Mouse (Mus musculus) kidney, embryonic 16.5 days (tissue): ENCODE data around the gene Mybbp1a. TPM values are rescaled to one million over a fixed set of nuclear protein-coding genes. Genes with fewer than 3 reads are reported as not detected.

Source experiments
- ATAC-seq: fragments of 200-750 bp; cut with Nextera tagmentation; 2 replicates; pipeline ENCODE4 v1.8.0; 2017; ENCODE audit warnings: moderate TSS enrichment; ENCODE audit not compliant: low FRiP score, low TSS enrichment
- H3K27ac ChIP-seq: fragments of 300-500 bp; sonication (generic); 2 replicates; pipeline ENCODE4 v1.5.1; 2014; ENCODE audit warnings: low read length
- H3K27me3 ChIP-seq: fragments of 300-500 bp; sonication (generic); 2 replicates; pipeline ENCODE4 v1.6.1; 2014; ENCODE audit warnings: low read length, control low read depth, mixed read lengths; ENCODE audit not compliant: insufficient read depth
- H3K36me3 ChIP-seq: fragments of 300-500 bp; sonication (generic); 2 replicates; pipeline ENCODE4 v1.6.1; 2014; ENCODE audit warnings: low read length, control low read depth, mixed read lengths; ENCODE audit not compliant: insufficient read depth
- H3K4me1 ChIP-seq: fragments of 300-500 bp; sonication (generic); 2 replicates; pipeline ENCODE4 v1.6.1; 2014; ENCODE audit warnings: low read length, control low read depth, mixed read lengths; ENCODE audit not compliant: insufficient read depth
- H3K4me2 ChIP-seq: fragments of 300-500 bp; sonication (generic); replicated peaks from 2 replicates; pipeline ENCODE4 v1.6.1; 2014; ENCODE audit warnings: low read depth, low read length
- H3K4me3 ChIP-seq: fragments of 300-500 bp; sonication (generic); 2 replicates; pipeline ENCODE4 v1.5.1; 2014; ENCODE audit warnings: mild to moderate bottlenecking, low read length
- H3K9ac ChIP-seq: fragments of 300-500 bp; sonication (generic); replicated peaks from 2 replicates; pipeline ENCODE4 v1.6.1; 2014; ENCODE audit warnings: low read length
- H3K9me3 ChIP-seq: fragments of 300-500 bp; sonication (generic); 2 replicates; pipeline ENCODE4 v1.6.1; 2016; ENCODE audit warnings: low read length, control low read depth
- WGBS: fragments of 180-500 bp; shearing (Covaris S2); extraction: QIAGEN DNeasy Blood & Tissue Kit; methylation state at CpG from one replicate; pipeline ENCODE4 v1.1.7; 2014; 5-methylcytosine and 5-hydroxymethylcytosine counted together
- polyA plus RNA-seq: library from polyadenylated mRNA; unstranded; fragments of >200 nt; fragmentation: Nextera tagmentation; extraction: Ambion mirVana; gene quantifications from 2 replicates; pipeline ENCODE4 v1.2.1, GENCODE M21; 2015

Mybbp1a gene
- polyA plus RNA-seq, 1 experiment from 2014 or later = 175 TPM

GRCm38 (mm10) chr11:72481313-72481712 lies 40.2 kb downstream of the Mybbp1a start:
- Histone ChIP-seq H3K9me3 (no peaks in the 10 kb centered on the region), H3K27ac (no peak overlapping the region), H3K9ac (no peak overlapping the region), H3K27me3 (no peaks in the 10 kb centered on the region), H3K36me3 (no peaks in the 10 kb centered on the region), H3K4me1 (peaks cover 15% of the 10 kb centered on the region; the same call in 1 of the 2 replicates), H3K4me2 (no peak overlapping the region), H3K4me3 (no peak overlapping the region)
- no peak for ATAC-seq
- 65% methylated on average over 5 of the region's 5 CpGs for WGBS

GRCm38 (mm10) chr11:72481952-72482351 lies 40.8 kb downstream of the Mybbp1a start:
- Histone ChIP-seq H3K9me3 (no peaks in the 10 kb centered on the region), H3K27me3 (peaks cover under 1% of the 10 kb centered on the region; the same call in 1 of the 2 replicates), H3K36me3 (no peaks in the 10 kb centered on the region), H3K4me2 (no peak overlapping the region), H3K4me1 (peaks cover 16% of the 10 kb centered on the region), H3K9ac (no peak overlapping the region), H3K27ac (no peak overlapping the region), H3K4me3 (no peak overlapping the region)
- ATAC-seq = no peak
- WGBS = 81% methylated on average over 4 of the region's 4 CpGs

- Histone ChIP-seq H3K4me3 (no peak overlapping the region), H3K9ac (no peak overlapping the region), H3K4me1 (peaks cover 20% of the 10 kb centered on the region), H3K9me3 (no peaks in the 10 kb centered on the region), H3K27me3 (peaks cover 20% of the 10 kb centered on the region), H3K36me3 (no peaks in the 10 kb centered on the region), H3K27ac (no peak overlapping the region), H3K4me2 (no peak overlapping the region)
- no peak for ATAC-seq
- WGBS = 47% methylated on average over 6 of the region's 6 CpGs
Measured at GRCm38 (mm10) chr11:72484549-72484948, 43.4 kb downstream of the Mybbp1a start.

- Histone ChIP-seq H3K9ac (no peak overlapping the region), H3K27ac (no peak overlapping the region)
- WGBS = 59% methylated on average over 5 of the region's 5 CpGs
Measured at GRCm38 (mm10) chr11:72485157-72485556, 44.0 kb downstream of the Mybbp1a start.

GRCm38 (mm10) chr11:72485960-72486359 lies 44.8 kb downstream of the Mybbp1a start:
- Histone ChIP-seq H3K27ac (no peak overlapping the region), H3K4me1 (peaks cover 23% of the 10 kb centered on the region), H3K4me3 (no peak overlapping the region), H3K27me3 (peaks cover 22% of the 10 kb centered on the region), H3K4me2 (no peak overlapping the region), H3K9me3 (no peaks in the 10 kb centered on the region), H3K36me3 (no peaks in the 10 kb centered on the region), H3K9ac (no peak overlapping the region)
- 64% methylated on average over 11 of the region's 11 CpGs for WGBS
- no peak for ATAC-seq

More at GRCm38 (mm10) chr11:72485157-72485556, 44.0 kb downstream of the Mybbp1a start:
- Histone ChIP-seq H3K4me1 (peaks cover 23% of the 10 kb centered on the region), H3K4me3 (no peak overlapping the region), H3K9me3 (no peaks in the 10 kb centered on the region), H3K36me3 (no peaks in the 10 kb centered on the region), H3K27me3 (peaks cover 20% of the 10 kb centered on the region), H3K4me2 (no peak overlapping the region)
- ATAC-seq = no peak

GRCm38 (mm10) chr11:72487171-72487570 lies 46.0 kb downstream of the Mybbp1a start:
- Histone ChIP-seq H3K36me3 (no peaks in the 10 kb centered on the region), H3K9me3 (no peaks in the 10 kb centered on the region), H3K27ac (no peak overlapping the region), H3K4me3 (no peak overlapping the region), H3K4me1 (peaks cover 23% of the 10 kb centered on the region), H3K4me2 (no peak overlapping the region; the same call in 1 of the 2 replicates), H3K9ac (no peak overlapping the region), H3K27me3 (peaks cover 22% of the 10 kb centered on the region)
- no peak for ATAC-seq
- 50% methylated on average over 5 of the region's 5 CpGs for WGBS

GRCm38 (mm10) chr11:72487739-72488138 lies 46.6 kb downstream of the Mybbp1a start:
- Histone ChIP-seq H3K4me2 (no peak overlapping the region), H3K36me3 (no peaks in the 10 kb centered on the region), H3K27ac (no peak overlapping the region), H3K9ac (no peak overlapping the region), H3K9me3 (no peaks in the 10 kb centered on the region), H3K27me3 (peaks cover 22% of the 10 kb centered on the region), H3K4me1 (peaks cover 23% of the 10 kb centered on the region), H3K4me3 (no peak overlapping the region)
- 90% methylated on average over 2 of the region's 2 CpGs for WGBS
- no peak for ATAC-seq

GRCm38 (mm10) chr11:72488753-72489271 lies 47.7 kb downstream of the Mybbp1a start:
- peak overlapping the region; percentile 98 for H3K4me2 ChIP-seq
- no peaks in the 10 kb centered on the region for H3K9me3 ChIP-seq
- peak overlapping the region; percentile 63 for H3K4me3 ChIP-seq
- peaks cover 23% of the 10 kb centered on the region for H3K4me1 ChIP-seq
- ATAC-seq = peak; percentile 37; the same call in 1 of the 2 replicates
- peaks cover 22% of the 10 kb centered on the region for H3K27me3 ChIP-seq
- peak overlapping the region; percentile 68 for H3K9ac ChIP-seq
- no peak overlapping the region for H3K27ac ChIP-seq
- under 1% methylated on average over 38 of the region's 38 CpGs for WGBS
- no peaks in the 10 kb centered on the region for H3K36me3 ChIP-seq

- no peaks in the 10 kb centered on the region for H3K9me3 ChIP-seq
- 0 out of 2 replicates have a peak, but pooled peaks have one; percentile 7 for ATAC-seq
- no peak overlapping the region for H3K27ac ChIP-seq
- H3K4me3 ChIP-seq = peak overlapping the region; percentile 63
- WGBS = under 1% methylated on average over 21 of the region's 42 CpGs
- H3K4me2 ChIP-seq = peak overlapping the region; percentile 98
- peaks cover 22% of the 10 kb centered on the region for H3K27me3 ChIP-seq
- H3K9ac ChIP-seq = peak overlapping the region; percentile 68
- no peaks in the 10 kb centered on the region for H3K36me3 ChIP-seq
- H3K4me1 ChIP-seq = peaks cover 23% of the 10 kb centered on the region
Measured at GRCm38 (mm10) chr11:72489397-72489796, 48.2 kb downstream of the Mybbp1a start.

- Histone ChIP-seq H3K9ac (peak within 1 kb of the TSS; percentile 68), H3K36me3 (no peaks in the 10 kb centered on the region), H3K4me2 (peak within 1 kb of the TSS; percentile 98), H3K27me3 (peaks cover 22% of the 10 kb centered on the region), H3K27ac (no peak within 1 kb of the TSS), H3K9me3 (no peaks in the 10 kb centered on the region), H3K4me3 (peak within 1 kb of the TSS; percentile 63), H3K4me1 (peaks cover 23% of the 10 kb centered on the region)
- WGBS = under 1% methylated on average over 41 of the region's 42 CpGs
- ATAC-seq = peak; percentile 91
Measured at GRCm38 (mm10) chr11:72489881-72490301, 48.7 kb downstream of the Mybbp1a start, which contains the start of gene Spns2. Spns2 (minus strand) TSS chr11:72489904.
